Mouse (Mus musculus) kidney, postnatal 4 days (tissue): Measurements from ENCODE around the gene Slc35f1.
"Not testable (repeated sequence)": the region's sequence is repeated elsewhere in the genome, so short reads cannot be mapped to it uniquely, and the experiment has no call there.

ENCODE experiments used
- DNase-seq, 2 experiments: peaks; one replicate each; pipeline ENCODE4 v3.0.0; 2021; ENCODE audit warnings: mixed read lengths in 2 of 2

Gene Slc35f1

DNA sequence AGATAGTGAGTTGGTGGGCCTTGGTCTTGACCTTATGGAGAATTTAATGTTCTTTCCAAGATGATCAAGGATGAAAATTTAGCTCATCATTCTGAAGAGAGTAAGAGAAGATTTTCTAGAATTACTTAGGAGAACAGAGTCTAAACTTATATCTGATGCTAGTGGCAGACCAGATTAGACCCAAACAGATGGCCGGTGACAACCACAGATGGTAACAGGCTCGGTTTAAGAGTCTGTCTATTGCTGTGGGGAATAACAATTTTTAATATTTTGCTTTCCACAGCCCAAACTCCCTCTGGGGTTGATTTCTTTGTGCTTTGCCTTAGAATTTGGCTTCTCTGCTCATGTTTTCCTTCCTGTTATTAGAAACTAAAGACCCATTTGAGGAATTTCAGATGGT lies 96.7 kb downstream of the Slc35f1 start:
- DNase-seq, result no peak

DNA sequence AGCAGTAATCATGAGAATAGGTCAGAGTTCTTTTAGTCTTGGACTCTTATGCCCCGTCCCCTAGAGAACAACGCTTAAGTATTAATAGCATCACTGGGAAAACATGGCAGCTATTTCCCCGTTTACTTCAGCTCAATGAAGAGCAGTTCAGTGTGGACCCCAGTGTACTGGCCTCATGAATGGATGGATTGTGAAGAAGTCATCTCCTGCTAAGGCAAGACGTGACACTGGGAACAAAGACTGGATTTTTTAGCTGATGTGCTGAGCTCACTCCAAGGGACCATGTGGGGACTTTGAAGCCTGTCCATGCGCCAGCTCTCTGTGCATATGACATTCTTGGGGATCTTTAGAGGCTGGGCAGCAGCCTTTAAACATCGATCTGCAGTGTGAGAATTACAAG lies 101.2 kb downstream of the Slc35f1 start:
- no peak for DNase-seq

DNA sequence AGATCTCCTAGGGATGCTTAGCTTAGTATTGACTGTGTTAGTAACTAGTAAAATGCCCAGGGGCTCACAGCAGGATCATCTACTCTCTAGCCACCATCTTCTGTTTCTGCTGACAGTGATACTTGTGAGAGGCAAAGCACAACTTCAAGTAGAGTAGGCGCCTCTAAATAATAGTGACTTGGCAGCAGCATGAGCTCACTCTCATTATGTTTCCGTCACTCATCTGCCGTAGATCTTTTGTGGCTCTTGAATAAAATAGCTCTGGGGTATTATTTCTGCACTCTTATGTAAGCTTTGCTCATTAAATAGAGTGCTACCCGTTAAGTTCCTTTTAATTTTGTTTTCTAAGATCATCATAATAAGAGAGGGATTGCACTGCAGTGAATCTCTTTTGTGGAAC lies 107.1 kb downstream of the Slc35f1 start:
- no peak for DNase-seq

DNA sequence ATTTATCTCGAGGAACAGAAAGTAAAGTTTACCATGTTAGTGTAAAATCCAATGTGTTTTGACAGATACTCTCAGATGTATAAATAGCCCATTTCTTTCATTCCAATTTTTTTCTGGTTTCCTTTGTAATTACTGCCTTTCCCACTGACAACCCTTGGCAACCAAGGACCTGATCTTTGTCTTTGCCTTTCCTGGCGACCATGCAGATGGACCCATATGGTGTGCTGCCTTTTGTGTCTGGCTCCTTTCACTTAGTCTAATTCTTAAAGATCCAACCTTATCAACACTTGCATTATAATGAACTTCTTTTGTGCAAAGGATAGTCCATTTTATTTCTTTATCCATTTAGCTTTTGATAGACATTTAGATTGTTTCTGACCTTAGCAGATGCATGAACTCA lies 117.5 kb downstream of the Slc35f1 start:
- DNase-seq, result no peak

DNA sequence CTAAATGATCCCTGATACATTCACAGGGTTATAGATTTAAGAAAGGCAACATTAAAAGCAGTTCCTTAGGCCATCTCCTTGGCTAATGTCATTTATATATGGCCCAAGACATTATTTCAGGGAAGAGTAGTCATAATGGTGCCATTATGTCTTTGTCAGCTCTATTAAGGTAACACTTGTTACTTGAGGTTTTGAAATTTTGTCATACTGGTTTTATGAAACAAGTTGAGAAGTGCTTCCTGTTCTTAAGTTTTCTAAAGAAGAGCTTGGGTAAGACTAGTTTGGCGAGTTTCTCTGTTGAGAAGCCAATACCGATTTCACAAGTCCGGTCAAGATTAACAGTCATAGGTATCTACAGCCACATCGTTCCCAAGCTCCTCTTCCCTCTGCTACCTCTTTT lies 122.5 kb downstream of the Slc35f1 start:
- DNase-seq, result no peak

DNA sequence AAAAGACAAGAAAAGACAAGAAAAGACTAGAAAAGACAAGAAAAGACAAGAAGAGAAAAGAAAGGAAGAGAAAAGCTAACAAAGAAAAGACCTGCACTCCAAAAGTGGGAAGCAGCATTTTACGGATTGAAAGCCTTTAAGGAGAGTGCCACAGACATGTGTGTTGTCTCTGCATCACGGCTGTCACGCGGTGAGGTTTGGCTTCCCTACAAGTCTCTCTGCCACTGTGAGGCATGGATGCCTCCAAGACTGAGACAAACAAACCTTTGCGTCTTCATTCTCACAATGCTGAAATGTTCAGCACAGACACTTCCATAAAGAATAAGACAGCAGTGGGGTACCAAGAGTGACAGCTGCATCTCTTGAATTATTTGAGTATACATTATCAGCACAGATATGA lies 124.0 kb downstream of the Slc35f1 start:
- no peak for DNase-seq

DNA sequence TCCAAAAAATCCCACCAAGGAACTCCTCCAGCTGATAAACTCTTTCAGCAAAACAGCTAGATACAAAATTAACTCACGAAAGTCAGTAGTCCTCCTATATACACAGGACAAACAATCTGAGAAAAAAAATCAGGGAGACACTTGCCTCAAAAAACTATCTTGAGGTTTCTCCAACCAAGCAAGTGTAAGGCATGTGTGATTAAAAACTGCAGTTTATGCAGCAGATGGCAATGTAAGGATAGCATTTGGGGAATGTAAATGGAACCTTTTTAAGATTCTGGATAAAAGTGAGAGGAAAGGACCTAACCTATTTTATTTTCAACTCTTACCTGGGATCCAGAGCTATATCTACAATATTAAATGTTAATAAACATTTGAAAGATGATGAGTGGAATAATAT lies 129.3 kb downstream of the Slc35f1 start:
- no peak for DNase-seq

DNA sequence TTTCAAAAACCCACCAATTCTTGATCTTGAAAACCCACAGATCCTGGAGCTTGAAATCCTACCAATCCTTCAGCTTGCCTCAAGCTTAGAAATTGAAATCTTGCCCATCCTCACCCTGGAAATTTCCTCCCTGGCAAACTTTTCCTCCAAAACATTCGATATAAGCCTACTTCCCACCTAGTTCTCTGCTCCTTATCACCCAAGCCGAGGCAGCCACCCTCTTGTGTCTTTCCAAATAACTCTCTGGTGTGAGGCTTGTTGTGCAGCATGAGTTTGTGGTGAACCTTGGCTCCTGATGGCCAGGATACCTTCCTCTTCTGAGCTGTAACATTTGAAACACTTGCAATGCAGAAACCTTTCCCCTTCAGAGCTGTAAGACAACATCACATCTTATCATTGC lies 132.6 kb downstream of the Slc35f1 start:
- DNase-seq, result no peak

DNA sequence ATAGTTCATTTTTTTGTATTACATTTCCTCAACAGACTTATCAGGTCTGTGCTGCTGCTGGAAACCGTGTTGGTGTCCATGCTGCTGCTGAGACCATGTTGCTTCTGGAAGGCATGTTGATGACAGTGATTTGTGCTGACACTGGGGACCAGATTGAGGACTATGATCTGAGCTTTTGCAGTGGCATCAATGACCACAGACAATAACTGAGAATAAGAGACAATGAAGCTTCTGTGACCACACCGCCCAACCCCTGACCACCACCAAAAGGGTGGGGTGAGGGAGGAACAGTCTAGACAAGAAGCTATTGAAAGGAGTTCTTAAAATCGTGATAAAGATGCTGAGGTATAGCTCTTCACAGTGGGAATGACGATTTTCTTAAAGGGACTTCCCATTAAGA lies 135.4 kb downstream of the Slc35f1 start:
- no peak for DNase-seq

DNA sequence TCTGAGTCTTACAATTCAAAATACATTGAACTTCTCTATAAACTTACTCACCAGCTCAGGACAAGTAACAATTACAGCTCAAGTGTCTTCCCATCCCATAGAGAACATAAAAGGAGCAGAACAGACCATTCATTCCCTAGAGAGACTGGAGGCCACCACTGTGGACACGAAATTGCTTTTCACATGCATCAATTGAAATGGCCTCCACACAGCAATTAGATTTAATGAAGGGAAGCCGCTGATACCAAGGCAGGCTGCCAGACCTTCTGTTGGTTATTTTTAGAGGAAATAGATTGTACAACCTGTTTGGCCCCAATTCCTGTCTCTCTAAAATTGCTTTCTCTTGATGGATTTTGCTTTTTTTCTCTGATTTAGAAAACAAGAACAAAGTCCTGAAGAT lies 150.5 kb downstream of the Slc35f1 start:
- peak in 1 of 2 experiments; percentile 1 for DNase-seq

DNA sequence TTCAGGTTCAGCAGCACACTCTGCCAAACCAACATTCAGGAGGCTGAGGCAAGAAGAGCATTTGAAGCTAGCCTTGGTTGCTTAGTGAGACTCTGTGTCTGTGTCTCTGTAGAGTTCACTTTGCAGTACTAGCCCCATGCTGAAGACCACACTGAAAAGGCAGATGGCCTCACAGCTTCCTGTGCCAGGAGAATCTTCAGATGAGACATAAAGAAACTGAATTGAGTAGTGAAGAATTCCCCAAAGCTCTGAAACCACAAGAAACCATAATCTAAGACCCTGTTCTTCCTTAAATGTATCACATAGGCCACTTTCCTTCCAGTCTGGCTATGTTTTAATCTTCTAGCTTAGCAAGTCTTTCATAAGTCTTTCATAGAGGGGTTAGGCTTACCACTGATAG lies 161.7 kb downstream of the Slc35f1 start:
- DNase-seq, result no peak

DNA sequence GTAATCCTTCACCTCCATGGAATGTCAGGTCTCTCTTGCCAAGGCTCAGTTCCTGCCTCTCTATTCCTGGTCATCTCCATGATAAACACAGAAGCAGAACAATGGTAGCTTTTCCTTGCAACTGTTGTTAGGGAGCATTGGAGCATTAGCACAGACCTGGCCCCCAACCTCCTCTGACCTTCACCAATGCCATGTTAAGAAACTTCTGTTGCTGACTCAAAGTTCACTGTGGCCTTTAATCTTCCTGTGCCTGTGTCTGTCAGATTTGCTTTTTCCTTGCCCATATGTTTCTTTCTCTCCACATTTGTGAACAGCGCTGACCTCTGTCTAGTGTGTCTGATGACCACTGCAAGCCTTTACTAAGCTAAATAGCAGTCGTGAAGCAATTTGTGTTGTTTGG lies 170.5 kb downstream of the Slc35f1 start:
- no peak for DNase-seq

DNA sequence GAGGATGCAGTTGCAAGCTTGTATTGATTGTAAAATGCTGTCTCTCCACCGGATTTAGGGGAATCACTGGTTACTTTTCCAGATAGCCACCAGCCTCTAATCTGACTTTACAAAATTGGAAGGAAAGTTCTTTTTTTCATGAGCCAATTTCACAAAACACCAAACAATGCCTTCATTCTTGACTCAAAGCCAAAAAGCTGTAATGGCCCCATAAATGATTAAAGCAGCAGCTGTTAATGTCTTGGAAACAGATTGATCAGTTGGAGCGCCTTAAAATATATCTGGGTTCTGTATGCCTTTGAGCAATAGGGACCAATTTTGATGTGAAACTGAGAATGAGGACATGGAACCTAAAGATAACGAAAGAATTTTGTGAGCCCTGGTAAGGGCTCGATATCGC lies 174.6 kb downstream of the Slc35f1 start:
- DNase-seq, result no peak

DNA sequence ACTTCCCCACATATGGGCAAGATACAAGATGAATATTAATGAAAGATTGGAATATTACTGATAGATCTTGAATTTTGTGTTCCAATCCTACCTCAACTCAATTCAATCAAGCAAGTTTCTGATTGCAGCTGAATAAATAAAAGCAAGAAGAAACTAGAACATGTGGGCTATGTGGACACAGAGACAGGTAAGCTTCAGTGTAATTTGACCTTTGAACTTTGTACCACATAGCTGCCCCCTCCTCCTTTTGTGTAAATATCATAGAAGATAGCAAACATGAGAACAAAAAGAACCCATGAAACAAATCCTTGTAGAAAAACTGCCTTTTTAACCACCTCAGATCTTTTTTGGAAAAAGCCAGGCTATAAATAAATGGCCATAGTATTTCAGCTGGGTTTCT lies 180.8 kb downstream of the Slc35f1 start:
- no peak for DNase-seq

DNA sequence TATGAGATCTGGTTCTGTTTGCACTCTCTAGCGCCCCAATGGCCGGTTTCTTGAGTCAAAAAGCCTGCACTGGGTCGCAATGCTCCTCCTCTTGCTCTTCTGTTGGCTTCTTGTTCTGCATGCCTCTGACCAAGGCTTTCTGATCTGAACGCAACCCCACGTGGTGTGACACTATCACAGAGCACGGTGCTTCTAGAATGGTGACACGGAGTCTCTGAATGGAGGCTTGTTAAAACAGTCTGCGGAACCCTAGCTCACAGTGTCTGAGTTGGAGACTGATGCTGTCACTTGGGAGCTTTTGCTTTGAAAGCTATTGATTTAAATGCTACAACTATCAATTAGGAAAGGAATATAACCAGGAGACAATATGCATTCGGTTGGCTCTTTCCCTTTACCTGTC lies 183.8 kb downstream of the Slc35f1 start:
- DNase-seq, result no peak

DNA sequence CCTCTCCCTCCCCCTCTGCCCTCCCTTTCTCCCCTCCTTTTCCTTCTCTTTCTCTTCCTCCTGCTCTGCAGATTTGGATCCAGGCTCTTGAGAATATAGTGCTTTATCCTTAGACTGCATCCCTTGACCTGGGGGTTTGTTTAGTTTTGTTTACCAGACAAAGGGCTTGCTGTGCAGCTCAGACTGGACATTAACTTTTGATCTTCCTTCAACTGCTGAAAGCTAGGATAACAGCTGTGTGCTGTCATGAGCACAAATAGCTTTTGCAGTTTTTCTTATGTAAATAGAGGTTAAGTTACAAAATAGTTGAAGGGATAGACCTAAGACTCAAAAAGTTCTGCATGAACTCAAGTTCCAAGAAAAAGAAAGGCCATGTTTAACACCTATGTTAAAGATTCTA lies 184.4 kb downstream of the Slc35f1 start:
- no peak for DNase-seq

DNA sequence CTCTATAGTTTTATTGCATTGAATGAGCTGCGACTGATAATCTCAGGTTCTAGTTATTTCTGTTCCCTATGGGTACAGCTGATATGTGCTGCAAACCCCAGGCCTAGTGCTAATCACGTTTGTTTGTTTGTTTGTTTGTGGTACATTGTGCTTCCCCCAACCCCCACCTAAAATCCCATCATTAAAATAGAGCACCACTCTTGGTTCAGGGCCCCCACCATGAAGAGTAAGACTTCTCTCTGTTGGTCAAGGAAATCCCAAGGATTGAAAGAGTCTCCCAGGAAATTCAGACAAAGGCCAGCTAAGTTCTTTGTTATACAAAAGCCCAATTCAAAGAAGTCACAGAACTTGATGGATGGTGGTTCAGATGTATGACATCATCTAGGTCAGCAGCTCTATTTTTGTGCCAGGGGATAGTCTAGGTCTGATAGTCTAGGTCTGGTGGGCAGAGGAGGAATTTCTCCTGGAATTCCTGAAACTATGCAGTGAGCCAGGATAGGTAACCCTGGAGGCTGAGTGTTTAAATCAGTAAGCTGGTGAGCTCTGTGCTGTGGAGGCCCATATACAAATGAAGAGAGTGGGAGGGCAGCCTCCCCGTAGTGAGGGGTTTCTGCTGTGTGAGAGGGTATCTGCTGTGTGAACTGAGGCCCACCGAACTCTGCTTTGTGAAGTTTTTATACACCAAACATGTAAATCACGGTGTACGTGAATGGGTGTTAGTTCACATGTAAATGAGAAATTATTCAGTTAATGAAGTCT lies 187.1 kb downstream of the Slc35f1 start:
- no peak for DNase-seq

DNA sequence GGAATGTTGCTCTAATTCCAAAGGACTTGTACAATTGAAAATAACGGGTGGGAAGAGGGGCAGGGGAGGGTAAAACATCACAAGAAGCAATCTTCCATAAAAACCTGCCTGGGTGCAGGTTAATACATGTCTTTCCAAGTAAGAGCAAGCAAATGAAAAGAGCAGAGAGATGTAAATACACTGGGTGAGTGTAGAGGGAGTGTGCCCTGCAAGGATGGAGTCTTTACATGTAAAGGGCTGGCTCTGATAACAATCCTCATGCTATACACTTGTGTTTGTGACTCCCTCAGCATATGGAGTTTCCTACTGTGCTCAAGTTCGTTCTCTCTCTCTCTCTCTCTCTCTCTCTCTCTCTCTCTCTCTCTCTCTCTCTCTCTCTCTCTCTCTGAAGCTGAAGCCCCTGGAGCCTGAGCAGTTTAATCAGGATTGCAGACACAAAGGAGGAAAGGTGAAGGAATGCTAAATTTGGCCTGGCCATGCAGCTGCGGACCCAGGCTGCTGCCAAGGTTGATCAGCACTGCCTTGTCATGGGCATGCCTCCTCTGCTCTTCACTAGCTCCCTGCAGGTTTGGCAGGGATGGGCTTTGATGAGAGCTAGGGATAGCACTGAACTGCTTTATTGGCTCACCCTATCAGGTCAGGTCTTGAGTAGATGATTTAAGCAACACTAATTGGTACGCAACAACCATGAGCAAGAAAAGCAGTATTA lies 187.9 kb downstream of the Slc35f1 start:
- DNase-seq, result no peak

DNA sequence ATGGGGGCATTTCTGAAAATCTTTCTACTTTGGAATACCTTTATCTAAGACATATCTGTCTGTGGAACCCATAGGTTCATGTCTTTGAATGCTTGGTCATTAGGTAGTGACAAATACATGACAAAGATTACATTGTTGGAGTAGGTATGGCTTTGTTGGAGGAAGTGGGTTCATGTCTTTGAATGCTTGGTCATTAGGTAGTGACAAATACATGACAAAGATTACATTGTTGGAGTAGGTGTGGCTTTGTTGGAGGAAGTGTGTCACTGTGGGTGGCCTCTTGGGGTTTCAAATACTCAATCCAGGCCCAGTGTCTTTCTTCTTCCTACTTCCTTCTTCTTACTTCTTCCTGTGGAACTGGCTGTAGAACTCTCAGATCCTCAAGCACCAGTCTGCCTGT lies 206.4 kb downstream of the Slc35f1 start:
- DNase-seq, result not testable (repeated sequence)

DNA sequence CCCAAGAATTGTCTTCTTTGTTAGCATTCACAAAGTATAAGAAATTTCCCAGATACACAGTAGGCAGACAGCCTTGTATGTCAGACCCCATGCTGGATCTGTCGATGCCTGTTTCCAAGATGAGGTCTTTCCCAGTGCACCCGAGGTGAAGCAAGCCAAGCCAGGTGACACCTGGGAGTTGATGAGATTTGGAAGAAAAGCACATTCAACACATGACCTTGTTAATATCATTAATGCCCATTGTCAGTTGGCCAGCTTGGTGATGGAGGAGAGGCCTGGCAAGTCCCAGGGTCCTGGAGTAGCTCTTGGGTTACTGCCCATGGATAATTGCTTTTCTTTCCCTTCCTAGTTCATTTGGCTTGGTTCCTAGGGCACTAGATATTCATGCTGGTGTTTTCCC lies 214.6 kb downstream of the Slc35f1 start:
- DNase-seq, result no peak

DNA sequence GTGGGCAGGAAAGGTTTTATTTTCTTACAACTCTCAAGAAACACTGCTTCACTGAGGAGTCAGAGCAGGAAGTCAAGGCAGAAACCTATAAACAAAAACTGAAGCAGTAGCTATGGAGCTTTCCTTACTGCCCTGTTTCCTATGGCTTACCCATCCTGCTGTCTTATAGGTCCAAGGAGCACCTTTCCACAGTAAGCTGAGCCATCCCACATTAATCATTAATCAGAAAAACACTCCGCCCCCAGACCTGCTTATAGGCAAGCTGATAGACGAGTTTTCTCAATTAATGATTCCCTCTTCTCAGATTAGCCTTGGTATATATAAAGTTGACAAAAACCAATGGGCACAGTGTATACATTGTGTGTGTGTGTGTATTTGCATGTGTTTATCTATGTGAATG lies 221.4 kb downstream of the Slc35f1 start:
- peak in 1 of 2 experiments; percentile 4 for DNase-seq

DNA sequence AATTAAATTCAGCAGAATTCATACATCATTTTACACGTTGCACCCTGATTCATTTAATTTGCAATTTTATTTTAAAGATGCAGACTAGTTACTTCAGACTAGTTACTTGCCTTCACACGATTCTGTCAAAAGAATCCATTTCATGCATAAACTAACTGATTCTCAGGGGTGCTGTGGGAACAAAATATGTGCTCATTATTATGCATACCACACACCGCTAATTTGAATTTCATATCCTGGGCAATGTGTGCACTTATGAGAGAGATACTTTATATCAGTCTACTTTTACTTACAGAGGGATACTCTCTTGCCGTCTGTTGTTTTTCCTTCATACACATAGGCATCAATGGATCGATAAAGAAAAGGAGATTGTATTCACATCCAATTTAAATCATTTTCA lies 228.4 kb downstream of the Slc35f1 start:
- no peak for DNase-seq

DNA sequence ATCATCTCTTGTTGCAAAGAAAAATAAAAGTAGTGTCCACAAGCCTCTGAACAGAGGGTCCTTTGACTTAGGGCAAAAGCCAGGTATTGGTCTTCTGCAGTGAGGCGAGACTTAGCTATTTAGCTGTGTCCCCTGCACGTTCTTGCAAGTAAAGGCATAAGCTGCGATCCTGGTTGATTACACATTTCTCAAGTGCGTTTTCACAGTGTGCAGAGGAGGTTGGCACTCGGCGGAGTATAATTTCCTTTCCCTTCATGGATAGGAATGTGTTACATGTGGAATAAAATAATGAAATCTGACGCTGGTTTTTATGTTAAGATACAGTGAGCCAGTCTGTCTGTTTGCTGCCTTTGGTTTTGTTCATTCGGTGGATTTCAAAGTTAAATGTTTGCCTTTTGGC lies 232.8 kb downstream of the Slc35f1 start:
- DNase-seq, result no peak

DNA sequence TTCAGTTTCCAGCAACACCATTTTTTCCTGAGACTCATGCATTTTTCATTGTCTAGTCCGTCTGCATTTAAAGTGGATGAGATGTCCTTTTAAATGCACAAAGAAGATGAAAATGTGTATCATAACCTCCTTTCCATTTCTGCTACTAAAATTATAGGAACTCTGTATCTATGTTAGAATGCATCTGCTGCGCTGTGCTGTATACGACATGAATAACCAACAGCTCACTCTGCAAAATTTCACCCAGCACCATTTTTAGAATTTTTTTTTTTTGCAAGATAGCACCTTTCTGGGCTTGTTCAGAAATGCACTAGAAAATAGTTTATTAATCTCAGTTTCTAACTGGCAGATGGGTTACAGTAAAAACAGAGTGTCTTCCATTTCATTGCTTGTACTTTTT lies 236.0 kb downstream of the Slc35f1 start:
- no peak for DNase-seq

DNA sequence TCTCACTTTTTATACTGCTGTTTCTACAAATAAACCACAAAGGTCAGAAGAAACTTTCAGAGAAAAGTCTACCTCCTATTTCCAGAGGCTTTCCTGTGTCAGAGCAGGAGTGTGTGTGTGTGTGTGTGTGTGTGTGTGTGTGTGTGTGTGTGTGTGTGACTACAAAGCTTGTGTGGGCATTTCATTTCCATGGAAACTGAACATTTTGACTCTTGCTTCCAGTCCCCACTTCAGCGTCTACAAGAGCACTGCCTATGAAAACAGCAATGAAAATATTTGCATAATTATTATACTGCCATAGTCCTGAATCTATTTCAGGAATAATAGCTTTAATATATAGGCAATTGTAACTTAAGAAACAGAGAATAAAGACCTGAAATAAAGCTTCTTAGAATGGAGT lies 241.8 kb downstream of the Slc35f1 start:
- no peak for DNase-seq
